Mouse (Mus musculus): ENCODE results near the gene Olfr1377. TPM values are rescaled to one million over a fixed set of nuclear protein-coding genes. Genes with fewer than 3 reads are reported as not detected.
A peak's percentile ranks its signal among the peaks of the same experiment; 100 is the strongest.
"Not testable (repeated sequence)": the region's sequence is repeated elsewhere in the genome, so short reads cannot be mapped to it uniquely, and the experiment has no call there.

Gene Olfr1377
- total RNA-seq (2021), result not detected
- long read RNA-seq, experiment 1, result 0 reads
- long read RNA-seq, experiment 2, result 0 reads

DNA sequence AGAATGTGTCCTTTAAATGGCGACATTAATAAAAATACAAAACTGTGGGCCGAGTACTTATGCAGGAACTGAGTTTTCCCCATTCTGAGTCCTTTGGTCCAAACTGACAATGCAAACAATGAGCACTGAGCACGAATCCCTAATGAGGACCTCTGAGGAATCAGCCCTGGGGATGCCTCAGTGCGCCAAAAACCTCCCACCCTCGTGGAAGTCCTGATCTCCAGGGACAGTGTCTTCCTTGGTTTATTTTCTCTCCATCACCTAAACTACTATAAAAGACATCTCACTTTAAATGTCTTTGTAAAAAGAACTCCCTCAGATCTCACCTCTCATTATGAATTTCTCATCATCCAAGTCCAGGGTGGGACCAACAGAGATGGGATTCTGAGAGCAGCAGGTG, at the start of gene Olfr1377:
Gene Olfr1377 (plus strand): TSS at position 301 of the 400 bp plus-strand sequence.
- DNase-seq, result no peak
- intact Hi-C loops (cut with DNase I), result no loop called here

- intact Hi-C loops (cut with DNase I), result loop anchor here (5.0 to 10.0 kb wide), 2 partner anchors 125 to 333 kb away; partner anchors contain the start of genes BC049762, Clk4 and Zfp354a
Measured at GRCm38 (mm10) chr11:50932040-50932439, 49.7 kb upstream of the Olfr1377 start.

GRCm38 (mm10) chr11:50938435-50938834, 43.3 kb upstream of the Olfr1377 start:
- DNase-seq, result no peak
- intact Hi-C loops (cut with DNase I), result loop anchor here (10.0 kb wide), 1 partner anchor 326 kb away; the partner anchor contains the start of genes BC049762 and Clk4

More at GRCm38 (mm10) chr11:50932040-50932439, 49.7 kb upstream of the Olfr1377 start:
- DNase-seq, result no peak

GRCm38 (mm10) chr11:50939621-50940366, 42.0 kb upstream of the Olfr1377 start:
- peak in 1 of 2 experiments; percentile 47 for DNase-seq
- intact Hi-C loops (cut with DNase I), result loop anchor here (1.0 to 10.0 kb wide), 2 partner anchors 94 to 325 kb away; partner anchors contain the start of genes BC049762 and Clk4

- no peak for DNase-seq
Measured at GRCm38 (mm10) chr11:50942386-50942785, 39.4 kb upstream of the Olfr1377 start.

DNA sequence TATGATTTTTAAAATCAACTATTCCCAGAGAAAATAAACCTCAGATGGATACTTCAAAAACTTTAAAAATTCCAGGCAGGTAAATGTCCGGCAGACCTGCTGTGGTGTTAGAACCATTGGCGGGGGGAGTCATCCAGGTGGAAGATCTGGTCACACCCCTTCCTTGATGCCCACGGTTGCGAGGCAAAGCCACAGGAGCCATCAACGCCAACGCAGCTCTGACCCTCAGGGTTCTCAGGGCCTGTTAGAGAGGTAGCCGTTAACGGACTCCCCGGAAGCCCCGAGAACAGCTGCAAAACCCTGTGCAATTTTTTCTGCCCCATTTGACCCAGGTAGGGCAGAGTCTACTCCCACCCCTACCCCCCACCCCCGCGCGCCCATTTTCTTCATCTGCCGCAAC, 38.3 kb upstream of the Olfr1377 start, which contains the start of gene 4933414I15Rik:
Gene 4933414I15Rik (minus strand): TSS at position 260 of the 400 bp plus-strand sequence.
- no peak for DNase-seq
- intact Hi-C loops (cut with DNase I), result no loop called here

More at GRCm38 (mm10) chr11:50942386-50942785, 39.4 kb upstream of the Olfr1377 start:
- intact Hi-C loops (cut with DNase I), result no loop called here

GRCm38 (mm10) chr11:50952290-50952689, 29.5 kb upstream of the Olfr1377 start:
- intact Hi-C loops (cut with DNase I), result no loop called here
- DNase-seq, result no peak

DNA sequence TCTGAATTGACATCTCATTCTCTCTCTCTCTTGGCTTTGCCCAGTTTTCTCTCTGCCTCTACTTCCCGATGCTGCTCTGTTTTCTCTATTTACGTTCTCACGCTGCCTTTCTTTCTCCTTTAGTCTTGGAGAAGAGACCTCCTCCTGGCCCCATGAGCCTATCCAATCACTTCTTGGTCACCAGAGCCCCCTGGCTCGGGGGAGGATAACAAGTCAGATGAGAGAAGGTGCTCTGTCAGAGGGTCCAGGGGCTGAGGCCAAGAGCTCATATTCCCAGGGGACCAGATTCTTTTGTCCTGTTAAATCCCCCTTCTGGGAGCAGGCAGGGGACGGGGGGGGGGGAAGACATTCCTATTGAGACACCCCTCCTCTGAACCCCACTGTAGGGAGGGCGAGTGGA, 28.1 kb upstream of the Olfr1377 start, which contains the start of gene Prop1:
Gene Prop1 (minus strand): TSS at position 101 of the 400 bp plus-strand sequence.
- intact Hi-C loops (cut with DNase I), result no loop called here
- no peak for DNase-seq

GRCm38 (mm10) chr11:50964886-50965285, 16.9 kb upstream of the Olfr1377 start:
- intact Hi-C loops (cut with DNase I), result no loop called here
- no peak for DNase-seq

DNA sequence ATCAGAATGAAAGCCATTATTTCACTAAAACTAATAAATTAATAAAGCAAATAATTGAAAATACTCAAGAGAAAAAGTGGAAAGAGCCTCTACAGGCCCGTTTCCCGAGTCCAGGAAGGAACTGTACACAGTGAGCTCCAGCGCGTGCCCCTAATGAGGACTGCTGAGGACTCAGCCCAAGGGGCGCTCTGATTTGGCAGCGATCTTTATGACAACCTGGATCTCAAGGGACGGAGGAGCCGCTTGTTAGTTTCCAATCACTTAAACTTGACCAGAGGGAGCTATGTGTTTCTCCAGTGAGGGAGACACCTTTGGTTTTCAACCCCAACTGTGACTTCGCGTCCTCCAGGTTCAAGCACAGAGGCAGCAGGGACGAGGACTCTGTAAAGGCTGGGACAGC, 15.5 kb upstream of the Olfr1377 start, which contains the start of gene Olfr1378:
Gene Olfr1378 (plus strand): TSS at position 301 of the 400 bp plus-strand sequence.
- intact Hi-C loops (cut with DNase I), result no loop called here
- DNase-seq, result no peak

GRCm38 (mm10) chr11:50977216-50977615, 4.6 kb upstream of the Olfr1377 start:
- intact Hi-C loops (cut with DNase I), result no loop called here
- no peak for DNase-seq

GRCm38 (mm10) chr11:51003296-51003695, 21.5 kb downstream of the Olfr1377 start, which contains the start of gene Olfr51:
Gene Olfr51 (plus strand): TSS chr11:51003596.
- DNase-seq, result no peak
- intact Hi-C loops (cut with DNase I), result no loop called here

GRCm38 (mm10) chr11:51011821-51012220, 30.1 kb downstream of the Olfr1377 start:
- intact Hi-C loops (cut with DNase I), result no loop called here
- DNase-seq, result peak; percentile 11 to 40

- intact Hi-C loops (cut with DNase I), result no loop called here
- no peak for DNase-seq
Measured at GRCm38 (mm10) chr11:51013936-51014335, 32.2 kb downstream of the Olfr1377 start, which contains the start of gene Olfr54. Gene Olfr54 (plus strand): TSS chr11:51014236.

- intact Hi-C loops (cut with DNase I), result no loop called here
- DNase-seq, result no peak
Measured at GRCm38 (mm10) chr11:51016341-51016740, 34.6 kb downstream of the Olfr1377 start.

DNA sequence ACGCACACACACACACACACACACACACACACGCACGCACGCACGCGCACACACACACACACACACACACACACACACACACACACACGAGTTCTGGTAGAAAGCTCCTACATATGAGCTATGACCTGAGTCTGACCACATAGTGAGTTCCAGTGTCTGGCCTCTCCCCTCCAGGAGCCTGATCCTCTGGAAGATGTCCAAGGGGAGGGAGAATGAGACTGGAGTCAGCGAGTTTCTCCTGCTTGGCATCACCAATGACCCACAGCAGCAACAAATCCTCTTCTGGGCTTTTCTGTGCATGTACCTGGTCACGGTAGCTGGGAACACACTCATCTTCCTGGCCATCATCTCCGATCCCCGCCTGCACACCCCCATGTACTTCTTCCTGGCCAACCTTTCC, 45.0 kb downstream of the Olfr1377 start:
- intact Hi-C loops (cut with DNase I); DNase-seq: not testable (repeated sequence)

DNA sequence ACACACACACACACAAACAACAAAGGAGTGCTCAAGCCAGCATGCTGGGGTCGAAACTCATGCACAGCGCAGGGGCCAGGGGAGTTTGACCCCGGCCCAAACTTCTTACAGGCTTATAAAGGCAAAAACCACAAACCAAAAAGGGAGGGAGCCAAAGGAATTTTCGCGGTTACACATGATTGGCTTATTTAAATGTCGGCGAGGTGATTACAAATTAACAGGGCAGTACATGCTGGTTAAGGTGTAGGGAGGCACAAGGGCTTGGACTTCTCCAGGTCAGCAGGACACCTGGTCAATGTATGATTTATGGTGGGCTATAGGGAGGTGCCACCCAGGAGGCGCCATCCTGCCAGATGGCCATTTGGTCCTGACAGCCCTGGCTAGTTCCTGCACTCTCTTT, 47.6 kb downstream of the Olfr1377 start:
- intact Hi-C loops (cut with DNase I); DNase-seq: not testable (repeated sequence)

GRCm38 (mm10) chr11:51030225-51030624, 48.5 kb downstream of the Olfr1377 start:
- DNase-seq, result no peak
- intact Hi-C loops (cut with DNase I), result no loop called here

- intact Hi-C loops (cut with DNase I), result loop anchor here (1.0 kb wide), 1 partner anchor 93 kb away; no protein-coding TSS in a partner anchor
- peak; percentile 4 to 43 for DNase-seq
Measured at GRCm38 (mm10) chr11:51032851-51033250, 51.1 kb downstream of the Olfr1377 start.

- DNase-seq; intact Hi-C loops (cut with DNase I): not testable (repeated sequence)
Measured at GRCm38 (mm10) chr11:51034141-51034540, 52.4 kb downstream of the Olfr1377 start.

DNA sequence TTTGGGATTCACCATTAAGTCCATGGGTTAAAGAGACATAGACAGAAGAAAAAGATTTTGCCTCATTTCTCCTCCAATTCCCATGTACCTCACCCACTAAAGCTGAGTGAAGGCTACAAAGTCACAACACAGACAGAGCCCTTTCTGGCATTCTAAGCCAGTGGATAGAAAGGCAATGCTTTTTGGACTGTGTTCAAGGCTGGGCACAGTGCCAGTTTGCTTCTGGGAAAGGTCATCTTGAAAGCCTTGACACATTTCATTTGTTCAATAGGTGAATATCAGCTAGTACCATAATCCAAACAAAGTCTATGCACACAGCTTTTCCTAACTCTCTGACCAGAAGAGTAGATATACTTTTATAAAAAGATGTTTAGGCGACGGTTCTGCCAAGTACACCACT, 54.2 kb downstream of the Olfr1377 start:
- intact Hi-C loops (cut with DNase I), result no loop called here
- peak in 1 of 2 experiments; percentile 32 for DNase-seq

Measured in heart, postnatal 14 days (tissue).